Mouse (Mus musculus) skeletal muscle tissue, postnatal 0 days (tissue): ENCODE measurements around the gene Gm21319. TPM values are rescaled to one million over a fixed set of nuclear protein-coding genes. Genes with fewer than 3 reads are reported as not detected.

Experiments
- polyA plus RNA-seq: library from polyadenylated mRNA; unstranded; fragments of >200 nt; fragmentation: Nextera tagmentation; extraction: Ambion mirVana; gene quantifications from 2 replicates; pipeline ENCODE4 v1.2.1, GENCODE M21; 2015

Gene Gm21319
- polyA plus RNA-seq: not detected in 2 replicates

GRCm38 (mm10) chr12:87775655-87776054, at the start of gene Gm21319:
TSS of gene Gm21319 (minus strand) at chr12:87775755.

GRCm38 (mm10) chr12:87816277-87816676, 40.7 kb upstream of the Gm21319 start, which contains the start of gene BB287469:
TSS of gene BB287469 (plus strand) at chr12:87816577.

GRCm38 (mm10) chr12:87795212-87795611, 19.7 kb upstream of the Gm21319 start, which contains the start of gene Gm21936:
TSS of gene Gm21936 (plus strand) at chr12:87795512.

Other genes starting within 250 kb of the Gm21319 start
- not detected in 2 replicates for gene Oog1, start 173.1 kb downstream of the Gm21319 start, polyA plus RNA-seq
- gene Gm4027, start 156.9 kb downstream of the Gm21319 start, polyA plus RNA-seq: not detected in 2 replicates
- not detected in 2 replicates for gene Gm16381, start 131.1 kb downstream of the Gm21319 start, polyA plus RNA-seq
- gene Gm21936, start 19.8 kb upstream of the Gm21319 start, polyA plus RNA-seq: not detected in 2 replicates
- gene BB287469, start 40.8 kb upstream of the Gm21319 start, polyA plus RNA-seq: not detected in 2 replicates
- not detected in 2 replicates for gene Gm2001, start 66.6 kb upstream of the Gm21319 start, polyA plus RNA-seq
- not detected in 2 replicates for gene Gm2016, start 98.3 kb upstream of the Gm21319 start, polyA plus RNA-seq
- gene Gm2022, start 119.6 kb upstream of the Gm21319 start, polyA plus RNA-seq: not detected in 2 replicates
- not detected in 2 replicates for gene Gm2035, start 144.1 kb upstream of the Gm21319 start, polyA plus RNA-seq
- not detected in 2 replicates for gene Gm2042, start 178.3 kb upstream of the Gm21319 start, polyA plus RNA-seq
- not detected in 2 replicates for gene Gm2075, start 236.1 kb upstream of the Gm21319 start, polyA plus RNA-seq
- gene Gm6803, start 243.0 kb upstream of the Gm21319 start, polyA plus RNA-seq: not detected in 2 replicates